Mouse (Mus musculus) urinary bladder, postnatal 10 days (tissue): ENCODE measurements around the gene Lrrc26.
A peak's percentile ranks its signal among the peaks of the same experiment; 100 is the strongest.

Experiments used
- DNase-seq: peaks from one replicate; pipeline ENCODE4 v3.0.0; 2022; ENCODE audit warnings: low spot score

The Lrrc26 gene

GRCm38 (mm10) chr2:25298046-25298445 lies 8.3 kb downstream of the Lrrc26 start:
- DNase-seq, result no peak

GRCm38 (mm10) chr2:25303452-25303851 lies 13.7 kb downstream of the Lrrc26 start:
- DNase-seq, result no peak

- no peak for DNase-seq
These were observed 14.4 kb downstream of the Lrrc26 start for GRCm38 (mm10) chr2:25303931-25304656.

- no peak for DNase-seq
These were observed 15.2 kb downstream of the Lrrc26 start for GRCm38 (mm10) chr2:25304657-25305541.

DNA sequence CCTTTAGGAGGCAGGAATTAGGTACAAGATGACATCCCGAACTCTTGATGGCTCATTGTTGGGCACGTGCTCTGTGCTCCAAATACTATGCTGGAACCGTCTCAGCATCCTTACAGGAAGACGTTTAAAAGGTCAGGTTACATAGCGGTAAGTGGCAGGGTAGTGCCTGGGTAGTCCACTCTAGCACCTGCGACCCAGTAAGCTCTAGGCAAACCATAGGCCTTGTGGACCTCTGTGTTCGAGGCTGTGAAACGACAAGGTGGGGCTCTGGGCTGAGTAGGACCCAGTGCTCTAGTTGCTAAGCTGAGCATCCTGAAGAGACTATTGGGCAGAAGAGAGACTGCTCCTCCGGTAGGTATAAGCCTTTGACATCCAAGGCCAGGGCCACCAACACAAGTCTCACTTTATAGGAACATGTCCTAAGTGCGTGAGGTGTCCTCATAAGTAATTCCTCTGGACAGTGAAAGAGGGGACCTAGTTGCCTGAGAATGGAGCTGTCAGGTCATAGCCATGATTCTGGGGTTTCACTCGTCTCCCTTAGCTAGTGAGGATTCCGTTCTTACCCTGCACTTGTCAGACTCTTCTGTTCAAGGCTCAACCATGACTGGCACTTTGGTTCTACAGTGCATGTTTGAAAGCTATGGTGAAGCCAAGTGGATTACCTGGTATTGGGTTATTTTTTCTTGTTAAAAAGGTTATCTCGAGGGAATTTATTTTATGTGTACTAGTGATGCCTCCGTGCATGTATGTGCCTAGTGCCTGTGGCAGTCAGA lies 16.1 kb downstream of the Lrrc26 start:
- DNase-seq, result no peak

DNA sequence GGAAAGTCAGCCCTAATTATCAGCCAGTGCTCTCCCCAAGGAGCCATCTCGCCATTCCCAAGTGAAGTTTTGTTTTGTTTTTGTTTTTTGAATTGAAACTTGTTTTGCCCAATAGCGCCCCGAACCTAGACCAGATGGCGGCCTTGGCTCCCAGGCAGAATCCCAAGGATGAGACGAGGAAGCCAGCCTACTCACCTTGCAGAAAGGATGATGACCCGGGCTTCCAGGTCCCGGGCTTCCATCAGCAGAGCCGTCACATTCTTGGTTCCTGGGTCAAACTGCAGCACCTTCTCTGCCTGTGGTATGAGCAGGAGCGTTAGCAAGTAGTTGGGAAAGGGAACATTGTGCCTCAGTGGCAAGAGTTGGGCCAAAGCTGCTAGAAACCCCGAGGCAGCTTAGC lies 20.5 kb downstream of the Lrrc26 start:
- DNase-seq, result no peak

DNA sequence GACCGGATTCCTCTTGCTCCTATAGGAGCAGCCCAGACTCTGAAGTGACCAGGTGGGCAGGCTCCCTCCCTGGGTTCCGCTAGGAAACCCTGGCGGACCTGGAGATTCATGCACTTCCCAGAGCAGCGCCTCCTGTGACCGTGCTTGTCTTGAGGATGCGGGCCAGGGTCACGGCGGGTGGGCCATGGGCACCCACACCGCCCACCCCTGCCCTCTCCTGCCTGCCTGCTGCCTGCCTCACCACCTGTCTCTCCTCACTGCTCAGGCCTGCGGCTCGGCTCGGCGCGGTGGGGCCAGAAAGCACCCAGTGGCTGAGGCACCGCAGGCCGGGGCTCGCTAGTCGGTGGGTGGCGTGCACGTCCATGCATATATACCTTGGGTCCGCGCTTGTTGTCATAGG lies 21.3 kb downstream of the Lrrc26 start:
- DNase-seq, result no peak

GRCm38 (mm10) chr2:25311491-25311891 lies 21.8 kb downstream of the Lrrc26 start:
- no peak for DNase-seq

GRCm38 (mm10) chr2:25318119-25318966 lies 28.6 kb downstream of the Lrrc26 start:
- no peak for DNase-seq

DNA sequence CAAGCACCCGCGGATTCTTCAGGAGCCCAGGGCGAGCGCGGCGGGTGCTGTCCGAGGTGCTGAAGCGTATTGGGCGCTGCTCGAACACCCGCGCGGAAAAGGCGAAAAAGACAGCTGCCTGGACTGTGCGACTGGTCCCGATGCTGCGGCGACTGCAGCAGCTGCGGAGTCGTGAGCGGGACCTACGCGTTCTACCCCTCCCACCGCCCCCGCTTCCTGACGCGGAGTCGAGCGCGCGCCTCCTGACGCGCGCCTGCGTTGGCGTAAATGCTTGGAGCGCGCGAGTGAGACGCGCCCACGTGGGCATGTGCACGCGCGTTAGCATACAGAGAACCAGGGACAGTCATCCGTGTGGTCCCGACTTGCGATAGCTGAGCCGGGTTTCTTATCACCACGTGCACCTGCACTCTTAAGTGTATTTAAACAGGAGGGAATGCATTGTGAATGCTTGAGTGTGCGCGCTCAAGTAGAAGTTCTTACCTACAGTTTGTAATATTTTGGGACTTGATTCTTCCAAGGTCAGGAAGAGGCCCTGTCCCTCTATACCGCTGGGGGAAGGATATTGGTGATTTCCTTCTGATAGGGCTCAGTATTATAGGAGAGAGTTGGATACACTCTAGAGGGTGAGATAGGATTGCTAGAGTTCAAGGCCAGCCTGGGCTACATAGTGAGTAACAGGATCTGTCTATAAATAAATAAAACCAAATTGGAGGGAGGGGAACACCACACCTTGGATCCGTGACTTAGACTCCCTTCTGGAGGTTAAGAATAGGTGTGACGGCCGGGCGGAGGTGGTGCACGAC lies 29.5 kb downstream of the Lrrc26 start, which contains the start of gene Grin1:
Gene Grin1 (minus strand): TSS at position 217 of the 803 bp plus-strand sequence.
- no peak for DNase-seq

GRCm38 (mm10) chr2:25320084-25320483 lies 30.4 kb downstream of the Lrrc26 start:
- DNase-seq, result no peak

- no peak for DNase-seq
These were observed 36.3 kb downstream of the Lrrc26 start for GRCm38 (mm10) chr2:25326036-25326435.

GRCm38 (mm10) chr2:25328440-25328839 lies 38.7 kb downstream of the Lrrc26 start:
- DNase-seq, result no peak

- DNase-seq, result no peak
These were observed 41.8 kb downstream of the Lrrc26 start for GRCm38 (mm10) chr2:25331470-25331869.

- peak; percentile 97 for DNase-seq
These were observed 42.8 kb downstream of the Lrrc26 start, which contains the start of gene Man1b1 for GRCm38 (mm10) chr2:25332286-25333160. Gene Man1b1 (plus strand): TSS chr2:25332338.

DNA sequence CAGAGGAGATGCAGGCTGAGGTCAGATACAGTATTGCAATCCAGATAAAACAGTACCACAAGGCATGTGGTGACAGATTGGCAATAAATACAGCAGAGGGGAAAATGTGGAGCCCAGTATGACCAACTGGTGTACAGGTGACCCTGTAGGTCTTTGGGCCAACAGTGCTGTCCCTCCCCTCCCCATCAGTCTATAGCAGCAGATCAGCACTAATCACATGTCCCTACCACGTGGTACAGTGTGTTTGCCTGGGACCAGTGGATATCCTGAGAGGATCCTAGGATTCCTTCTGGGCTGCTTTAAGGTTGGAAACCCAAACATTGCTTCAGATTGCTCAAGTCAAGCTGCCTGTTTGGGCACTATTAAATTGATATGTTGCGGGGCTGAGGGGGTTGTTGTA lies 43.9 kb downstream of the Lrrc26 start:
- DNase-seq, result no peak

DNA sequence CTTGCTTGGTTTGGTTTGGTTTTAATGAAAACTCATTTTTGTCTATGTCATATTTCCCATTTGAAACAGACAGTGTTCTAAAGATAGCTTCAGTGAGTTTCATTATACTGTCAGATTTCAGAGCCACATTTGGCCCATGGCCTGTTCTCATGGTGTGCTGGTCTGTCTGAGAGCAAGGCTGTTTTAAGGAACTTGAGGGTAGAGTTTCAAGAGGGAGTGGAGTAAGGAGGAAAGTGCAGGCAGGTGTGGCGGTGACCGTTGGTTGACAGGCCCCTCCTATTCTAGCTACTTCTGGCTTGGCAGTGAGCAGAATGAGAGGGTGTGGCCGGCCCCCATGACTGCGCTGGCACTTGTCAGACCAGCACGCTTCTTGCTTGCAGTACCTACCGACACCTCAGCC lies 48.6 kb downstream of the Lrrc26 start:
- no peak for DNase-seq
